Mouse (Mus musculus) stomach, postnatal 0 days (tissue): ENCODE results near the gene Ncaph2.

Experiments
- CTCF ChIP-seq: IDR thresholded peaks from 2 replicates; pipeline ENCODE4 v1.5.1; 2016; ENCODE audit warnings: antibody characterized with exemption, low read depth, mild to moderate bottlenecking, moderate library complexity
- EP300 ChIP-seq: optimal IDR thresholded peaks from 2 replicates; pipeline ENCODE3; 2016; ENCODE audit warnings: antibody characterized with exemption

GRCm38 (mm10) chr15:89315190-89315731 is 40.3 kb upstream of the Ncaph2 start, which contains the start of gene Sbf1:
- TF ChIP-seq CTCF, result 0 out of 2 replicates have a peak, but pooled peaks have one; percentile 0
- TF ChIP-seq EP300, result no peak
